Mouse (Mus musculus) lung, adult 18-20 months (tissue): ENCODE measurements at regions not wholly inside any gene's neighbourhood (a gene's known extent, or its start where the extent isn't known, plus 50 kb on each side); places are given as distances from the start of the nearest gene placed in this dataset.

Experiments used
- DNase-seq, 2 experiments: peaks; one replicate each; pipeline ENCODE4 v3.0.0; 2022; ENCODE audit warnings: mixed read lengths in 2 of 2

GRCm38 (mm10) chr12:110332616-110333154, 53.8 kb downstream of the Dio3 start:
- DNase-seq = no peak

- DNase-seq = no peak
Observed at GRCm38 (mm10) chr12:110334609-110335008, 55.7 kb downstream of the Dio3 start.

GRCm38 (mm10) chr12:110344280-110344827, 65.5 kb downstream of the Dio3 start:
- no peak for DNase-seq

GRCm38 (mm10) chr12:110349621-110350020, 70.8 kb downstream of the Dio3 start:
- no peak for DNase-seq

- DNase-seq = no peak
Observed at GRCm38 (mm10) chr12:110355851-110356250, 77.0 kb downstream of the Dio3 start.

- DNase-seq = no peak
Observed at GRCm38 (mm10) chr12:110367102-110367501, 79.8 kb upstream of the Ppp2r5c start.

GRCm38 (mm10) chr12:110367822-110368221, 79.1 kb upstream of the Ppp2r5c start:
- DNase-seq = no peak

GRCm38 (mm10) chr12:110371886-110372690, 74.8 kb upstream of the Ppp2r5c start:
- DNase-seq = no peak

GRCm38 (mm10) chr12:110372986-110373385, 73.9 kb upstream of the Ppp2r5c start:
- no peak for DNase-seq

- DNase-seq = peak; percentile 77 to 80
Observed at GRCm38 (mm10) chr12:110373408-110374065, 73.4 kb upstream of the Ppp2r5c start.

- DNase-seq = no peak
Observed at GRCm38 (mm10) chr12:110375139-110375538, 71.8 kb upstream of the Ppp2r5c start.

GRCm38 (mm10) chr12:110376062-110376837, 70.7 kb upstream of the Ppp2r5c start:
- no peak for DNase-seq

GRCm38 (mm10) chr12:110376838-110377150, 70.1 kb upstream of the Ppp2r5c start:
- no peak for DNase-seq

GRCm38 (mm10) chr12:110377306-110377705, 69.6 kb upstream of the Ppp2r5c start:
- no peak for DNase-seq

GRCm38 (mm10) chr12:110377734-110378133, 69.2 kb upstream of the Ppp2r5c start:
- DNase-seq = peak; percentile 19

GRCm38 (mm10) chr12:110378302-110378701, 68.6 kb upstream of the Ppp2r5c start:
- no peak for DNase-seq

- no peak for DNase-seq
Observed at GRCm38 (mm10) chr12:110379721-110380120, 67.2 kb upstream of the Ppp2r5c start.

- no peak for DNase-seq
Observed at GRCm38 (mm10) chr12:110380831-110381750, 65.8 kb upstream of the Ppp2r5c start.

- no peak for DNase-seq
Observed at GRCm38 (mm10) chr12:110385031-110385430, 61.9 kb upstream of the Ppp2r5c start.

- DNase-seq = no peak
Observed at GRCm38 (mm10) chr12:110385801-110386599, 60.9 kb upstream of the Ppp2r5c start.

- DNase-seq = no peak
Observed at GRCm38 (mm10) chr12:110387056-110387455, 59.9 kb upstream of the Ppp2r5c start.
